Mouse (Mus musculus) naive thymus-derived CD4-positive, alpha-beta T cell, adult 2 months (primary cell): Measurements from ENCODE around the gene Qars.
A peak's percentile ranks its signal among the peaks of the same experiment; 100 is the strongest.

Experiments used
- DNase-seq: peaks from one replicate; pipeline ENCODE4 v3.0.0-alpha.2; 2011; ENCODE audit warnings: low read depth

The Qars gene

DNA sequence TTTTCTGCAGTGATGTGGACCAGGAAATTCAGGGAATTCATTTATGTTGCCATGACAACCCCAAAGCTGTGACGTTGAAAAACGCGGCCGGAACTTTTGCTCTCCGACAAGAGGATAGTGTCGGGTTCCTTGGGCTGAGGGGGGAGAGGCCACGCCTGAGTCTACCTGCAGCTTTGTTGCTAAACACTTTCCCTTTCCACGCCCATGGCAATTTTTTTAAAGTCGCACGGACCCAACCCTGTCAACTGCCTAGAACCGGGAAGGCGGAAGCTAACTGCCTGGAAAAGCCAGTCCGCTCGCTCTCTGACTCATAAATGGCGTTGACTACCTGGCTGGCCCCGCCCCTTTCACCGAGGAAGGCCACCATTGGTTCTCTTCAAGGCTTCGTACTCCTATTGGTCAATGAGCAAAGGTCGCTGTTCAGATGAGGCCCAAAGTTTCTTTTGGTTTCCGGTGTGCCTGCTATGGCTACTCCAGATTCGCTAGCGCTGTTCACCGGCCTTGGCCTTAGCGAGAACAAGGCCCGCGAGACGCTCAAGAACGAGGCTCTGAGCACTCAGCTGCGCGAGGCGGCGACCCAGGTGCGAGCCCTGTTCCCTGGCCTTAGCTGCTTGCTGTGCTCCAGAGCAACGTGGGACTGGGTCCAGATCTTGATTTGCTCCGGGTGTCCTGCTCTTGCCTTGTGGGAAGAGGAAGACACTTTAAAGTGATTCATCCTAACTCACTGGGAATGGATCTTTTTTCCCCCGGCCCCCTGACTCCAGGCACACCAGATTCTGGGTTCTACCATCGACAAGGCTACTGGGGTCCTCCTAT is at the start of gene Qars:
TSS of gene Qars (plus strand) at position 88 of the 816 bp plus-strand sequence.
- DNase-seq, result peak; percentile 96

DNA sequence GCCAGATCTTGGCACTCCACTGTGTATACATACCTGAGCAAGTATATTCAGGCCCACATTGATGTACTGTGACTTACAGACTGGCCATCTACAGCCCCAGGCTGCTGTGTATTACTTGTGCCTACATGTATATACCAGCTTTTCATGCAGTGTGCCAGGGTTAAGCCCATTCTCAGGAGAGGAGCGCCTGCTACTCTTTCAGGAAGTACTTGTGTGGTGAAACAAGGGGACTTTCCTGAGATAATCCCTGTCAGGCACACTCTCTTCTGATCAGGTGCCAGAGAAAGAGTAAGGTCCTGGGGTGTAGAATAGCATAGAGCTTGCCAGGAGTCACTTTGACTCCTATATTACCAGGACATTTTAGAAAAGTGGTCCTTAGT is 47.6 kb upstream of the Qars start:
- DNase-seq, result no peak

GRCm38 (mm10) chr9:108460319-108461178 is 47.0 kb upstream of the Qars start, which contains the start of gene Ccdc71:
Ccdc71 (plus strand) TSS chr9:108460527.
- DNase-seq, result peak; percentile 90

DNA sequence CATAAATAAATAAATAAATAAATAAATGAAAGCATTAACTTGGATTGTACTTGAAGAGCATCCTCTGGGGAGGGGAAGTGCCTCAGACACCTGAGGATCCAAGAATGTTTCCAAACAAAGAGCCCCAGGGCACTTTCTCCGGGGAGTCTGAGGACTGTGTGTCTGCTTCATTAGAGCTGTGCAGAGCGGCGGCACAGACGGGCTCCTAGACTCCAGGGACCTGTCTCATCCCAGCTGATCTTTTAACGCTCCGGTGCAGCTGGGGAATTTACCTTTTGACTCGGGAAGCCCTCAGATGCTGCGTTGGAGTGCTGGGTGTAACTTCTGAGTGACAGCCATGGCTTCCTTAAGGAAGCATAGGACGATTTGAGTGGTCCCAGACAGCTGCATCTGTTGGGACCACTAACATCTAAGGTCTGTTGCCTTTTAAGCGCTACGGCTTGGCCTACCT is 46.3 kb upstream of the Qars start, which contains the start of gene Klhdc8b:
TSS of gene Klhdc8b (minus strand) at position 401 of the 451 bp plus-strand sequence.
- no peak for DNase-seq

GRCm38 (mm10) chr9:108461675-108462074 is 45.8 kb upstream of the Qars start:
- no peak for DNase-seq

- no peak for DNase-seq
Observed at GRCm38 (mm10) chr9:108462192-108462591, 45.3 kb upstream of the Qars start.

DNA sequence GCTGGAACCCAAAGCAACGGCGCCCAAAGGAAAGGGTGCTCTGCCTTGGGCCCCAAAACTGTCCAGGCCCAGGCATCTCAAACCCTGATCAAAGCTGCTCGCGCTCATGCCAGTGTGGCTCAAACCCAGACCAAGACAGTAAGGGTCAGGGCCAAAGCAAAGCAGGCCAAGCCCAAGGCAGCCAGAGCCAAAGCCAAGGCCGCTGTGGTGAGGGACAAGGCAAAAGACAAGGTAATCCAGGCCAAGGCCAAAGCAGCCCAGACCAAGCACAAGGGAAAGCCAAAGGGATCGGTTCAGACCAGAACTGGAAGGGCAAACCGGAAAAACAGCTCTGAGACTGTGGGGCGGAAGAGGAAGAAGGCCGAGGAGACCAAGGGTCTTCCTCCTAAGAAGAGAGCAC is 43.8 kb upstream of the Qars start:
- DNase-seq, result no peak

- no peak for DNase-seq
Observed at GRCm38 (mm10) chr9:108466219-108466618, 41.3 kb upstream of the Qars start.

DNA sequence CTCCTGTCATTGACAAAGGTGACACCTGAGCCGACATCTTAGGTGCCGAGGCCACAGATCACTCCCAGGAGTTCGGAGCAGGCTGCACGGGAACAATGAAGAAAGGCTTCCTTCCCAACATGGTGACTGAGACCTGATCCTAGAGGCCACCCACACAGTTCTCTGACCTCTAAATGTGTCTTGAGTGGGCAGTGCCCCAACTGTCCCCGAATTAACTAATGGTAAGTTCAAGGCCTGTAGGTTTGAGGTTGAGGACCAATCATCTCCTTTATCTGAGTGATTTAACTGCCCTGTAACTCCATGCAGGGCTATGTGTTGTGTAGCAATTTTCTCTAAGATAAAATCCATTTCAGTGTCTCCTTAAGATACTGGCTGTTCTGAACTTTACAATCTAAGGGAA is 38.1 kb upstream of the Qars start:
- no peak for DNase-seq

- DNase-seq, result no peak
Observed at GRCm38 (mm10) chr9:108469845-108470244, 37.7 kb upstream of the Qars start.

- DNase-seq, result no peak
Observed at GRCm38 (mm10) chr9:108474528-108474927, 33.0 kb upstream of the Qars start.

DNA sequence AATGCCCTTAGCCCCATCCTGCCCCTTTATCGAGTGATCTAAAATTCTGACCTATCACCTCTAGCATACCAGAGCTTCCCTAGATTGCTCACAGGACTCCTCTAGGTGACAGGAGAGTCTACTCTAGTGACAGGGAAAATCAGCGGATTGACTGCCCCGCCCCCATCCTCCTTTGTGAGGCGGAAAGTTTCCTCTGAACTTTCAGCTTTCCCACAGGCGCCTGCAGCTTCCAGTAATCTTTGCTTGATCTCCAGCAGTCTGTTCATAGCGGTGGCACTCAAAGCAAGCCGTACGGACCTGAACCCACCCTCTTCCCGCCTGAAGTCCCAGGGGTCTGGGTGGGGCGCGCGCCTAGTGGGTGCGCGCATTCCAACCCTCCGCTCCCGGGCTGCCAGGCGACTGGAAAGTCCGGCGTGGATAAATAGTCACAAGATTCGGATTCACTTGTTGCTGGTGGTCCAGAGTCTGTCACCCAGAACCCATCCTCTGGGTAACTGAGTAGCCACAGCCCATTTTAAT is 28.8 kb upstream of the Qars start:
- DNase-seq, result no peak

GRCm38 (mm10) chr9:108479241-108479640 is 28.3 kb upstream of the Qars start:
- no peak for DNase-seq

GRCm38 (mm10) chr9:108479721-108480351 is 27.7 kb upstream of the Qars start, which contains the start of gene Lamb2:
Lamb2 (plus strand) TSS chr9:108479736.
- no peak for DNase-seq

- no peak for DNase-seq
Observed at GRCm38 (mm10) chr9:108480813-108481519, 26.5 kb upstream of the Qars start.

DNA sequence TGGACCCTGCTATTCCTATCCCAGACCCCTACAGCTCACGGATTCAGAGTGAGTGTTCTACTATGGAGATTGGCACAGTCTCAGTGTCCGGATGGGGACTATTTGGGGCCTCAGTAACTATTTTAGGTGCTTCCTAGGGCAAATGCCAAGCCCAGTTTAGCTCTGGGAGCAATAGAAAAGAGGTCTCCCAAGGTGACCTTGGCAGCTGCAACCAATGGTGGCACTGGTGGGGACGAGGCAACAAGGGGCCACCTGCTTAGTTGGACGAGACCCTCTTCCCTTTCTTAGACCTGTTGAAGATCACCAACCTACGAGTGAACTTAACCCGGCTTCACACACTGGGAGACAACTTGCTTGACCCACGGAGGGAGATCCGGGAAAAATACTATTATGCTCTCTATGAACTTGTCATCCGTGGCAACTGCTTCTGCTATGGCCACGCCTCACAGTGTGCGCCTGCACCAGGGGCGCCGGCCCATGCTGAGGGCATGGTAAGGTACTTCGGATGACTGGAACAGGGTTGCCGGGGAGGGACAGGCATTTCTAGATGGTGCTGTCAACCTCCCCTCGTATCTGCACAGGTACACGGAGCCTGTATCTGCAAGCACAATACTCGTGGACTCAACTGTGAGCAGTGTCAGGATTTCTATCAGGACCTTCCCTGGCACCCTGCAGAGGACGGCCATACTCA is 25.8 kb upstream of the Qars start:
- no peak for DNase-seq

DNA sequence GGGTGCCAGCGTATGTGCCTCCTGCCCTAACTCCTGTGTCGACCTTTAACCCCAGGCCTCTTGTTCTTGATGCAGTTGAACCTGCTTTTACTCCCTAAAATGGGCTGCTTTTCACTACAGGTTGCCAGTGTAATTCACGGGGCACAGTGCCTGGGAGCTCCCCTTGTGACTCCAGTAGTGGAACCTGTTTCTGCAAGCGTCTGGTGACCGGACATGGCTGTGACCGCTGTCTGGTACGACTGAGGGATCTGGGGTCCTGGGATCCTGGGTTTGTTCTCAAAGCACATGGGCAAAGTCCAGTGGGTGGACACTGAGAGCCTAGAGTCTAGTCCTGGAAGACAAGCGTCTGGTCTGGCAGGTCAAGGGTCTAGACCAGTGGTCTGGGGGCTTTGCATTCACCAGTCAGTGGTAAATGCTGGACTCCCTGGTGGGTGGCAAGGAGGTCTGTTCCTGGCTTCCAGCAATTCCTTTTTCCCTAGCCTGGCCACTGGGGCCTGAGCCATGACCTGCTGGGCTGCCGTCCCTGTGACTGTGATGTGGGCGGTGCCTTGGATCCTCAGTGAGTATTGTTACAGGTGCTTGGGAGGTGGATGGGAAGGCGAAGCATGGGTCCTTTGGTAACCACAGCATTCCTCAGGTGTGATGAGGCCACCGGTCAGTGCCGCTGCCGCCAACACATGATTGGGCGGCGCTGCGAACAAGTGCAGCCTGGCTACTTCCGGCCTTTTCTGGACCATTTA is 24.3 kb upstream of the Qars start:
- no peak for DNase-seq

DNA sequence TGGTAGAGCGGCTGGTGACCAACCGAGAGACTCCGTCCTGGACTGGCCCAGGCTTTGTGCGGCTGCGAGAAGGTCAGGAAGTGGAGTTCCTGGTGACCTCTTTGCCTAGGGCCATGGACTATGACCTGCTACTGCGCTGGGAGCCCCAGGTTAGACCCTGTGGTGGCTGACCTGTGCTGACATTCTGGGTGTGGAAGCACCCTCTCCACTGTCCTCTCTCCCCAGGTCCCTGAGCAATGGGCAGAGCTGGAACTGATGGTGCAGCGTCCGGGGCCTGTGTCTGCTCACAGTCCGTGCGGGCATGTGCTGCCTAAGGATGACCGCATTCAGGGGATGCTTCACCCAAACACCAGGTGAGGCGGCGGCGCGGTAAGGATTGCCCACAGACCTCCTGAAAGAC is 23.5 kb upstream of the Qars start:
- DNase-seq, result no peak

DNA sequence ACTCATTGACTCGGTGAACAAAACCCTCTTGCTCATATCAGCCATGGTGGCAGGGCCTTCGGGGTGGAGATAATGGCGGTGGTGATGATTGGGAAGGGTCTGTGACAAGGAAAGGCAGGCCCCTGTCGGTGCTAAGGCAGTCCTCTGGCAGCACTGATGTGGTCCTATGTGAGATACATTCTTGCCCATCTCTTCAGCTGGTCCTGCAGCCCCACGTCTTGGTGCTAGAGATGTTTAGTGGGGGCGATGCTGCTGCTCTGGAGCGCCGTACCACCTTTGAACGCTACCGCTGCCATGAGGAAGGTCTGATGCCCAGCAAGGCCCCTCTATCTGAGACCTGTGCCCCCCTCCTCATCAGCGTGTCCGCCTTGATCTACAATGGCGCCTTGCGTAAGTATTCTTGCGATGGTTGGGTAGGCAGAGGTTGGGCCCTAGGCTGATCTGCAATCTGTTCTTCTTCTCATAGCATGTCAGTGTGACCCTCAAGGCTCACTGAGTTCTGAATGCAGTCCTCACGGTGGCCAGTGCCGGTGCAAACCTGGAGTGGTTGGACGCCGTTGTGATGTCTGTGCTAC is 22.1 kb upstream of the Qars start:
- DNase-seq, result no peak
